Mouse (Mus musculus): ENCODE results near the gene Phkg1. TPM values are rescaled to one million over a fixed set of nuclear protein-coding genes. Genes with fewer than 3 reads are reported as not detected.
"Not testable (repeated sequence)": the region's sequence is repeated elsewhere in the genome, so short reads cannot be mapped to it uniquely, and the experiment has no call there.

Phkg1 gene
- polyA plus RNA-seq, 1 experiment: 0.14 TPM

DNA sequence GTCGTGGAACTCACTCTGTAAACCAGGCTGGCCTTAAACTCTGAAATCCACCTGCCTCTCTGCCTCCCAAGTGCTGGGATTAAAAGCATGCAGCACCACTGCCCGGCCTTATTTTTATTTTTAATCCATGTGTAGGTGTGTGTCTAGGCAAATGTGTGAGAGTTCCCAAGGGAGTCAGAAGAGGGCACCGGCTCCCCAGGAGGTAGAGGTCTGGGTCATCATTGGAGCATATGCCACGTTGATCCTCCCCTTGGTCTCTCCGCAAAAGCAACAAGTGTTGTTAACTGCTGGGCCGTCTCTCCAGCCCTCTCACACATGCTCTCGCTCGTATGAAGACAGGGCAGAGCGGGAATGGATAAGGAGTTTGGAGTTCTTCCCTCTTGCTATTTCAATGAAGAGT is 20.4 kb upstream of the Phkg1 start:
- no peaks in the 10 kb centered on the region for H3K27me3 ChIP-seq (ENCODE audit: control insufficient read depth, insufficient read depth, low read length)
- no peaks in the 10 kb centered on the region for H3K36me3 ChIP-seq (ENCODE audit: control insufficient read depth, insufficient read depth, low read length)
- 79% methylated on average over 9 of the region's 9 CpGs for WGBS
- H3K27ac ChIP-seq (ENCODE audit: insufficient read depth, low read depth, low read length): no peak overlapping the region
- TF ChIP-seq POLR2A (IDR thresholded peaks at IDR 0.05; ENCODE audit: low read depth, low read length) (no peak), CTCF (IDR thresholded peaks at IDR 0.05; ENCODE audit: extremely low read depth, insufficient read length, insufficient replicate concordance, low read depth, low read length) (no peak)
- no peak overlapping the region for H3K4me3 ChIP-seq (ENCODE audit: low read depth, low read length)
- H3K4me1 ChIP-seq (ENCODE audit: control insufficient read depth, insufficient read depth, insufficient read length, low read length): no peaks in the 10 kb centered on the region

- H3K36me3 ChIP-seq (ENCODE audit: control insufficient read depth, insufficient read depth, low read length): no peaks in the 10 kb centered on the region
- no peaks in the 10 kb centered on the region for H3K4me1 ChIP-seq (ENCODE audit: control insufficient read depth, insufficient read depth, insufficient read length, low read length)
- 91% methylated on average over 24 of the region's 24 CpGs for WGBS
- TF ChIP-seq POLR2A (IDR thresholded peaks at IDR 0.05; ENCODE audit: low read depth, low read length): no peak
- TF ChIP-seq CTCF (IDR thresholded peaks at IDR 0.05; ENCODE audit: extremely low read depth, insufficient read length, insufficient replicate concordance, low read depth, low read length): no peak
- no peaks in the 10 kb centered on the region for H3K27me3 ChIP-seq (ENCODE audit: control insufficient read depth, insufficient read depth, low read length)
- H3K4me3 ChIP-seq (ENCODE audit: low read depth, low read length): no peak overlapping the region
- H3K27ac ChIP-seq (ENCODE audit: insufficient read depth, low read depth, low read length): no peak overlapping the region
Measured at GRCm38 (mm10) chr5:129918065-129918651, 19.8 kb upstream of the Phkg1 start.

DNA sequence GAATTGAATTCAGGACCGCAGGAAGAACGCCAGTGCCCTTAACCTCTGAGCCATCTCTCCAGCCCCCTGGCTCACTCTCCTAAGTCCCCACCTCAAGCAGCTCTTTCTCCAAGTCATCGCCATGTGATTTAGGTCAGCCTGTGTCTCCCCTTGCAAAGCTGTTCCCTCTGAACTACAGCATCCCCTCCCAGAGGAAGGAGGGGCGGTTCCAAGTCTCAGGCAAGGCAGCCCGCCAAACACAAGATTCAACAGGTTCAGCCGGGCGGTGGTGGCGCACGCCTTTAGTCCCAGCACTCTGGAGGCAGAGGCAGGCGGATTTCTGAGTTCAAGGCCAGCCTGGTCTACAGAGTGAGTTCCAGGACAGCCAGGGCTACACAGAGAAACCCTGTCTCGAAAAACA is 17.1 kb upstream of the Phkg1 start:
- not testable (repeated sequence) for H3K4me1 ChIP-seq (ENCODE audit: control insufficient read depth, insufficient read depth, insufficient read length, low read length); H3K27me3 ChIP-seq (ENCODE audit: control insufficient read depth, insufficient read depth, low read length); H3K4me3 ChIP-seq (ENCODE audit: low read depth, low read length); H3K27ac ChIP-seq (ENCODE audit: insufficient read depth, low read depth, low read length); H3K36me3 ChIP-seq (ENCODE audit: control insufficient read depth, insufficient read depth, low read length)
- WGBS: 67% methylated on average over 11 of the region's 11 CpGs

GRCm38 (mm10) chr5:129914024-129914423 is 15.7 kb upstream of the Phkg1 start:
- no peak overlapping the region for H3K4me3 ChIP-seq (ENCODE audit: low read depth, low read length)
- H3K36me3 ChIP-seq (ENCODE audit: control insufficient read depth, insufficient read depth, low read length): no peaks in the 10 kb centered on the region
- peaks cover under 1% of the 10 kb centered on the region; the same call in 1 of the 2 replicates for H3K4me1 ChIP-seq (ENCODE audit: control insufficient read depth, insufficient read depth, insufficient read length, low read length)
- no peak overlapping the region for H3K27ac ChIP-seq (ENCODE audit: insufficient read depth, low read depth, low read length)
- TF ChIP-seq CTCF (IDR thresholded peaks at IDR 0.05; ENCODE audit: extremely low read depth, insufficient read length, insufficient replicate concordance, low read depth, low read length): peak; percentile 63; the same call in 1 of the 2 replicates
- no peak for TF ChIP-seq POLR2A (IDR thresholded peaks at IDR 0.05; ENCODE audit: low read depth, low read length)
- 36% methylated on average over 2 of the region's 2 CpGs for WGBS
- H3K27me3 ChIP-seq (ENCODE audit: control insufficient read depth, insufficient read depth, low read length): no peaks in the 10 kb centered on the region

DNA sequence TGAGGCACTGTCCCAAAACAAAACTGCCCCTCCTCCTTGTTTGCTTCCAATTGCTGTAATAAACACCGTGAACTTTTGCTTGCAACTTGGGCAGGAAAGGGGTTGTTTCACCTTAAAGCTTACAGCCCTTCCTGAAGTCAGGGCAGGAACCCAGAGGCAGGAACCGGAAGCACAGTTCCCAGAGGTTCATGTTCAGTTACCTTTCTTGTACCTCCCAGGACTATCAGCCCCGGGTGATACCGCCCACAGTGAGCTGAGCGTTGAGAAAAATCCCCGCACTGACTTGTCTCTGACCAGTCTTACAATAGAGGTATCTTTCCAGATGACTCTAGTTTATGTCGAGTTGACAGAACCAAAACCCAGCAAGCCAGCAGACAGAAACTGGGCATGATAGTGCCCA is 11.2 kb upstream of the Phkg1 start:
- TF ChIP-seq CTCF (IDR thresholded peaks at IDR 0.05; ENCODE audit: extremely low read depth, insufficient read length, insufficient replicate concordance, low read depth, low read length): no peak
- TF ChIP-seq POLR2A (IDR thresholded peaks at IDR 0.05; ENCODE audit: low read depth, low read length): no peak
- Histone ChIP-seq H3K4me3 (ENCODE audit: low read depth, low read length) (no peak overlapping the region), H3K4me1 (ENCODE audit: control insufficient read depth, insufficient read depth, insufficient read length, low read length) (peaks cover 4% of the 10 kb centered on the region; the same call in 1 of the 2 replicates), H3K27me3 (ENCODE audit: control insufficient read depth, insufficient read depth, low read length) (no peaks in the 10 kb centered on the region), H3K36me3 (ENCODE audit: control insufficient read depth, insufficient read depth, low read length) (no peaks in the 10 kb centered on the region), H3K27ac (ENCODE audit: insufficient read depth, low read depth, low read length) (no peak overlapping the region)
- 74% methylated on average over 7 of the region's 7 CpGs for WGBS

DNA sequence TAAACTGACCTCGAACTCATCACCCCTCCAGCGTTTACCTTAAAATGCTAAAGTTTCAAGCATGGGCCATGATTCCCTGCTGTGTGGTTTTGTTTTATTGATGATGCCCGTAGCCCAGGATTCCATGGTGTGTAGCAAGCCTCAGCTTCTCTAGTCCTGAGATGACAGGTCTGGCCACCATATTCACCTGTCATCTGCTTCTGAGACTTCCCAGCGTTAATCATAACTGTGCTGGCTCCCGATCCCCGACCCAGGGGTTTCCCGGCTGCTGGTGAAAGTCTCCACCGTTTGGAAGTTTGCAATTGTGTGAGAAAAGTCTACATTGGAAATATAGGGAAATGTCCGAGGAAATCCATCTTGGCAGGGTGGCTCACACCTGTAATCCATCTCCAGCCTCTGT is 10.8 kb upstream of the Phkg1 start:
- Histone ChIP-seq H3K27ac (ENCODE audit: insufficient read depth, low read depth, low read length) (no peak overlapping the region), H3K4me3 (ENCODE audit: low read depth, low read length) (no peak overlapping the region), H3K36me3 (ENCODE audit: control insufficient read depth, insufficient read depth, low read length) (no peaks in the 10 kb centered on the region), H3K27me3 (ENCODE audit: control insufficient read depth, insufficient read depth, low read length) (no peaks in the 10 kb centered on the region), H3K4me1 (ENCODE audit: control insufficient read depth, insufficient read depth, insufficient read length, low read length) (peaks cover 4% of the 10 kb centered on the region; the same call in 1 of the 2 replicates)
- 67% methylated on average over 9 of the region's 9 CpGs for WGBS
- TF ChIP-seq CTCF (IDR thresholded peaks at IDR 0.05; ENCODE audit: extremely low read depth, insufficient read length, insufficient replicate concordance, low read depth, low read length): no peak
- no peak for TF ChIP-seq POLR2A (IDR thresholded peaks at IDR 0.05; ENCODE audit: low read depth, low read length)

GRCm38 (mm10) chr5:129908242-129908965 is 10.1 kb upstream of the Phkg1 start, which contains the start of gene Nupr1l:
Nupr1l (plus strand) TSS chr5:129908540.
- peaks cover 4% of the 10 kb centered on the region; the same call in 1 of the 2 replicates for H3K4me1 ChIP-seq (ENCODE audit: control insufficient read depth, insufficient read depth, insufficient read length, low read length)
- H3K27ac ChIP-seq (ENCODE audit: insufficient read depth, low read depth, low read length): peak within 1 kb of the TSS; percentile 32
- H3K36me3 ChIP-seq (ENCODE audit: control insufficient read depth, insufficient read depth, low read length): no peaks in the 10 kb centered on the region
- H3K4me3 ChIP-seq (ENCODE audit: low read depth, low read length): peak within 1 kb of the TSS; percentile 80
- WGBS: under 1% methylated on average over 63 of the region's 63 CpGs
- no peak for TF ChIP-seq CTCF (IDR thresholded peaks at IDR 0.05; ENCODE audit: extremely low read depth, insufficient read length, insufficient replicate concordance, low read depth, low read length)
- peak; percentile 36; the same call in 1 of the 2 replicates for TF ChIP-seq POLR2A (IDR thresholded peaks at IDR 0.05; ENCODE audit: low read depth, low read length)
- no peaks in the 10 kb centered on the region for H3K27me3 ChIP-seq (ENCODE audit: control insufficient read depth, insufficient read depth, low read length)
